Mouse (Mus musculus): ENCODE data around the gene Ndufaf5. TPM values are rescaled to one million over a fixed set of nuclear protein-coding genes. Genes with fewer than 3 reads are reported as not detected.
"Not testable (repeated sequence)": the region's sequence is repeated elsewhere in the genome, so short reads cannot be mapped to it uniquely, and the experiment has no call there.

Gene Ndufaf5
- polyA plus RNA-seq (2011; ENCODE audit: insufficient read depth, insufficient read length, low read depth, missing spikeins), result 14.9 and 20.5 TPM in 2 replicates

GRCm38 (mm10) chr2:140170127-140170802 is at the start of gene Ndufaf5, which contains the start of gene Esf1:
Gene Ndufaf5, plus strand, starts transcription at chr2:140170649.
Gene Esf1, minus strand, starts transcription at chr2:140170564.
- peaks cover 16% of the 10 kb centered on the region for H3K36me3 ChIP-seq (ENCODE audit: control insufficient read depth, insufficient read depth, low read length, poor library complexity, severe bottlenecking)
- peak within 1 kb of the TSS; percentile 85 for H3K27ac ChIP-seq (ENCODE audit: insufficient read depth, low read length)
- no peaks in the 10 kb centered on the region for H3K27me3 ChIP-seq (ENCODE audit: control insufficient read depth, insufficient read depth, low read length, poor library complexity, severe bottlenecking)
- TF ChIP-seq EP300 (IDR thresholded peaks at IDR 0.05; ENCODE audit: insufficient read depth, low read depth, low read length), result peak; percentile 43; the same call in 1 of the 2 replicates
- TF ChIP-seq CTCF (IDR thresholded peaks at IDR 0.05; ENCODE audit: low read depth, low read length), result no peak
- peak; percentile 52 for TF ChIP-seq POLR2A (IDR thresholded peaks at IDR 0.05; ENCODE audit: insufficient read depth, low read length)
- no peaks in the 10 kb centered on the region for H3K9me3 ChIP-seq (replicated peaks; ENCODE audit: control insufficient read depth, insufficient read depth, low read length, poor library complexity, severe bottlenecking)
- H3K4me1 ChIP-seq (ENCODE audit: control insufficient read depth, insufficient read depth, low read length), result no peaks in the 10 kb centered on the region
- peak within 1 kb of the TSS; percentile 97 for H3K4me3 ChIP-seq (ENCODE audit: low read depth, low read length)
- H3K9ac ChIP-seq (ENCODE audit: low read depth, poor library complexity, severe bottlenecking), result peak within 1 kb of the TSS; percentile 79

DNA sequence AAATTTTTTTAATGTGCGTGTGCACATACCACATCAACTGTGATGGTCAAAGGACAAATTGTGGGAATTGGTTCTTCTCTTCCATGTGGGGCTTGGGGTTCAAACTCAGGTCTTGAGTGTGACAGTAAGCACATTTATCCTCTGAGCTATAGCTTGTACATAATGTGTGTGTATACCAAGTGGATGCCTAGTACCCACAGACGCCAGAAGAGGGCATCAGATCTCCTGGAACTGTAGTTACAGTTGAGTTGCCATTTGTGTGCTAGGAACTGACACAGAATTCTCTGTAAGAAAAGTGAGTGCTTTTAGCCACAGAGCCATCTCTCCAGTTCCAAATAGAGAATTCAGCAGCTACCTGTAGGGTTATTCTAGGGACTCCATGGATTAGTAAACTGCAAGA is 44.9 kb upstream of the Ndufaf5 start:
- peaks cover 9% of the 10 kb centered on the region; the same call in 1 of the 2 replicates for H3K9me3 ChIP-seq (replicated peaks; ENCODE audit: control insufficient read depth, insufficient read depth, low read length, poor library complexity, severe bottlenecking)
- H3K27ac ChIP-seq (ENCODE audit: insufficient read depth, low read length), result no peak overlapping the region
- H3K4me3 ChIP-seq (ENCODE audit: low read depth, low read length), result no peak overlapping the region
- no peak overlapping the region for H3K9ac ChIP-seq (ENCODE audit: low read depth, poor library complexity, severe bottlenecking)
- H3K27me3 ChIP-seq (ENCODE audit: control insufficient read depth, insufficient read depth, low read length, poor library complexity, severe bottlenecking), result no peaks in the 10 kb centered on the region
- H3K36me3 ChIP-seq (ENCODE audit: control insufficient read depth, insufficient read depth, low read length, poor library complexity, severe bottlenecking), result peaks cover 42% of the 10 kb centered on the region
- no peaks in the 10 kb centered on the region for H3K4me1 ChIP-seq (ENCODE audit: control insufficient read depth, insufficient read depth, low read length)
- TF ChIP-seq POLR2A (IDR thresholded peaks at IDR 0.05; ENCODE audit: insufficient read depth, low read length), result no peak
- no peak for TF ChIP-seq EP300 (IDR thresholded peaks at IDR 0.05; ENCODE audit: insufficient read depth, low read depth, low read length)
- TF ChIP-seq CTCF (IDR thresholded peaks at IDR 0.05; ENCODE audit: low read depth, low read length), result no peak

DNA sequence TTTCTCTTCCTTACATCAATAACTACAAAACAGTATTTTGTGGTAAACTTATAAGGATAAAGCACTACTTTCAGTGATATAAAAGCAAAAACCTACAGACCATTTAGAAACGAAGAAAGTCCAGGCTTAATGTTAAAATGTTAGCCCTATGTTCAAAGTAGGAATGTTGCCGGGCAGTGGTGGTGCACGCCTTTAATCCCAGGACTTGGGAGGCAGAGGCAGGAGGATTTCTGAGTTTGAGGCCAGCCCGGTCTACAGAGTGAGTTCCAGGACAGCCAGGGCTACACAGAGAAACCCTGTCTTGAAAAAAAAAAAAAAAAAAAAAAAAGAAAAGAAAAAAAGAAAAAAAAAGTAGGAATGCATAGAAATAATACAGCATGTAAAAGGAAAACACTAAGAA is 18.7 kb upstream of the Ndufaf5 start, which contains the start of gene Gm17374:
TSS of gene Gm17374 (plus strand) at position 301 of the 400 bp plus-strand sequence.
- H3K27ac ChIP-seq (ENCODE audit: insufficient read depth, low read length); H3K27me3 ChIP-seq (ENCODE audit: control insufficient read depth, insufficient read depth, low read length, poor library complexity, severe bottlenecking); H3K4me3 ChIP-seq (ENCODE audit: low read depth, low read length); H3K4me1 ChIP-seq (ENCODE audit: control insufficient read depth, insufficient read depth, low read length); H3K9ac ChIP-seq (ENCODE audit: low read depth, poor library complexity, severe bottlenecking); H3K9me3 ChIP-seq (replicated peaks; ENCODE audit: control insufficient read depth, insufficient read depth, low read length, poor library complexity, severe bottlenecking): not testable (repeated sequence)
- peaks cover 36% of the 10 kb centered on the region for H3K36me3 ChIP-seq (ENCODE audit: control insufficient read depth, insufficient read depth, low read length, poor library complexity, severe bottlenecking)

DNA sequence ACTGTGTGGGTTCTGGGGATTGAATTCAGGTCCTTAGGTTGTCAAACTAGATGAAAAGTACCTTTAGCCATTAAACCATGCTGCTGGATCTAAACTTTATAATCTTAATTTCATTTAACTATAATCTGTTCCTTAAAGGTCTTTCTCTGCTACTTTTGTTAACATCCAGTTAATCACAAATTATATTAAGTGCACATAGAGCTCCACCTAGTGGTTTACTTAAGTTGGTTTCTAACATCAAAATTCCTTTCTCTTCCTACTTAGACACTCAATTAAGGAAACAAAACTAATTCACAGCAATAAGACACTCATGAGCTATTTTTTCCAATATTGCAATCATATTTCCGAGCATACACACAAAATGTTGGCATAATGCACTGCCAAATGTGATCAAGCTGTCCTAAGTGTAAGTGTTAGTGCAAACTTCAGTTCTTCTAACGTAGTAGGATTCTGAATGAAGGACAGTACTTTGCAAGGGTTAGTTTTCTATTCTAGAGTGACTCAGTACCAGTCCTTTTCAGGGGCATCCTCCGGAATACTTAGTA is 11.2 kb upstream of the Ndufaf5 start:
- no peaks in the 10 kb centered on the region for H3K27me3 ChIP-seq (ENCODE audit: control insufficient read depth, insufficient read depth, low read length, poor library complexity, severe bottlenecking)
- TF ChIP-seq EP300 (IDR thresholded peaks at IDR 0.05; ENCODE audit: insufficient read depth, low read depth, low read length) (no peak), CTCF (IDR thresholded peaks at IDR 0.05; ENCODE audit: low read depth, low read length) (no peak), POLR2A (IDR thresholded peaks at IDR 0.05; ENCODE audit: insufficient read depth, low read length) (no peak)
- H3K9ac ChIP-seq (ENCODE audit: low read depth, poor library complexity, severe bottlenecking), result no peak overlapping the region
- no peaks in the 10 kb centered on the region for H3K4me1 ChIP-seq (ENCODE audit: control insufficient read depth, insufficient read depth, low read length)
- H3K36me3 ChIP-seq (ENCODE audit: control insufficient read depth, insufficient read depth, low read length, poor library complexity, severe bottlenecking), result peaks cover 54% of the 10 kb centered on the region
- H3K27ac ChIP-seq (ENCODE audit: insufficient read depth, low read length), result no peak overlapping the region
- H3K9me3 ChIP-seq (replicated peaks; ENCODE audit: control insufficient read depth, insufficient read depth, low read length, poor library complexity, severe bottlenecking), result no peaks in the 10 kb centered on the region
- no peak overlapping the region for H3K4me3 ChIP-seq (ENCODE audit: low read depth, low read length)

- no peak overlapping the region for H3K27ac ChIP-seq (ENCODE audit: insufficient read depth, low read length)
- H3K4me3 ChIP-seq (ENCODE audit: low read depth, low read length), result no peak overlapping the region
- peaks cover 48% of the 10 kb centered on the region for H3K36me3 ChIP-seq (ENCODE audit: control insufficient read depth, insufficient read depth, low read length, poor library complexity, severe bottlenecking)
- H3K9ac ChIP-seq (ENCODE audit: low read depth, poor library complexity, severe bottlenecking), result no peak overlapping the region
- no peak for TF ChIP-seq POLR2A (IDR thresholded peaks at IDR 0.05; ENCODE audit: insufficient read depth, low read length)
- no peaks in the 10 kb centered on the region for H3K27me3 ChIP-seq (ENCODE audit: control insufficient read depth, insufficient read depth, low read length, poor library complexity, severe bottlenecking)
- no peaks in the 10 kb centered on the region for H3K9me3 ChIP-seq (replicated peaks; ENCODE audit: control insufficient read depth, insufficient read depth, low read length, poor library complexity, severe bottlenecking)
- no peaks in the 10 kb centered on the region for H3K4me1 ChIP-seq (ENCODE audit: control insufficient read depth, insufficient read depth, low read length)
Observed at GRCm38 (mm10) chr2:140163351-140163854, 7.0 kb upstream of the Ndufaf5 start.

DNA sequence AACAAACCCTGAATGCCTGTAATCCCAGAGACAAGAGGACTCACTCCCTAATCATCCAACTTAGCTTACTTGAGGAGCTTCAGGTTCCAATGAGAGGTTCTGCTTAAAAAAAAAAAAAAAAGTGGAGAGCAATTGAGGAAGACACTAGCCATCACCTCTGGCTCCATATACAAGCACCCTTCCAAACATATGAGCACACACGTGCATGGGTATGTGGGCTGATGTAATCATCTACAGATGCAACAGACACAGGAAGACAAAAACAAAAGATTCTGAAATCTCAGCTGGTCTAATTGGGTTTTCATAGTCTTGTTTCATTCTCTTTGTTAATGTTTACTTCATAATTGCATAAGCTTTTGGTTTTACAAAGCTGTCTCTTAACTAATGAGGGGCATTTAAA is 1.4 kb upstream of the Ndufaf5 start:
- no peak overlapping the region for H3K27ac ChIP-seq (ENCODE audit: insufficient read depth, low read length)
- H3K9me3 ChIP-seq (replicated peaks; ENCODE audit: control insufficient read depth, insufficient read depth, low read length, poor library complexity, severe bottlenecking), result no peaks in the 10 kb centered on the region
- TF ChIP-seq CTCF (IDR thresholded peaks at IDR 0.05; ENCODE audit: low read depth, low read length) (no peak), EP300 (IDR thresholded peaks at IDR 0.05; ENCODE audit: insufficient read depth, low read depth, low read length) (no peak), POLR2A (IDR thresholded peaks at IDR 0.05; ENCODE audit: insufficient read depth, low read length) (no peak)
- peaks cover 21% of the 10 kb centered on the region for H3K36me3 ChIP-seq (ENCODE audit: control insufficient read depth, insufficient read depth, low read length, poor library complexity, severe bottlenecking)
- H3K4me1 ChIP-seq (ENCODE audit: control insufficient read depth, insufficient read depth, low read length), result no peaks in the 10 kb centered on the region
- no peak overlapping the region for H3K4me3 ChIP-seq (ENCODE audit: low read depth, low read length)
- H3K9ac ChIP-seq (ENCODE audit: low read depth, poor library complexity, severe bottlenecking), result peak overlapping the region; percentile 79; the same call in 1 of the 2 replicates
- H3K27me3 ChIP-seq (ENCODE audit: control insufficient read depth, insufficient read depth, low read length, poor library complexity, severe bottlenecking), result no peaks in the 10 kb centered on the region

Measured in ES-Bruce4 (cell line).